Mouse (Mus musculus): ENCODE measurements at regions not wholly inside any gene's neighbourhood (a gene's known extent, or its start where the extent isn't known, plus 50 kb on each side); places are given as distances from the start of the nearest gene placed in this dataset.

GRCm38 (mm10) chr8:96174996-96175395 is 286.6 kb upstream of the Got2 start:
- H3K27me3 ChIP-seq (ENCODE audit: control insufficient read depth, insufficient read depth, low read length) = no peaks in the 10 kb centered on the region
- no peak for TF ChIP-seq POLR2A (IDR thresholded peaks at IDR 0.05; ENCODE audit: borderline replicate concordance, extremely low read depth, insufficient read depth, insufficient read length)
- ATAC-seq (ENCODE audit: low FRiP score, low read depth) = no peak

GRCm38 (mm10) chr8:96164933-96165332 is 276.6 kb upstream of the Got2 start:
- no peak for DNase-seq (ENCODE audit: low spot score)
- WGBS = 87% methylated on average over 8 of the region's 8 CpGs

More at GRCm38 (mm10) chr8:96174996-96175395, 286.6 kb upstream of the Got2 start:
- Histone ChIP-seq H3K4me2 (replicated peaks; ENCODE audit: low read depth, low read length, severe bottlenecking) (no peak overlapping the region), H3K9ac (ENCODE audit: low read depth, low read length, severe bottlenecking) (no peak overlapping the region), H3K4me3 (replicated peaks; ENCODE audit: low read length) (no peak overlapping the region), H3K4me1 (ENCODE audit: control insufficient read depth, insufficient read depth, low read length) (no peaks in the 10 kb centered on the region), H3K9me3 (ENCODE audit: control insufficient read depth, low read length) (peaks cover 5% of the 10 kb centered on the region; the same call in 1 of the 2 replicates), H3K36me3 (ENCODE audit: control insufficient read depth, insufficient read depth, low read length) (no peaks in the 10 kb centered on the region), H3K27ac (replicated peaks; ENCODE audit: low read depth, low read length) (no peak overlapping the region)
- WGBS = 72% methylated on average over 5 of the region's 5 CpGs
- no peak for DNase-seq (ENCODE audit: low spot score)

DNA sequence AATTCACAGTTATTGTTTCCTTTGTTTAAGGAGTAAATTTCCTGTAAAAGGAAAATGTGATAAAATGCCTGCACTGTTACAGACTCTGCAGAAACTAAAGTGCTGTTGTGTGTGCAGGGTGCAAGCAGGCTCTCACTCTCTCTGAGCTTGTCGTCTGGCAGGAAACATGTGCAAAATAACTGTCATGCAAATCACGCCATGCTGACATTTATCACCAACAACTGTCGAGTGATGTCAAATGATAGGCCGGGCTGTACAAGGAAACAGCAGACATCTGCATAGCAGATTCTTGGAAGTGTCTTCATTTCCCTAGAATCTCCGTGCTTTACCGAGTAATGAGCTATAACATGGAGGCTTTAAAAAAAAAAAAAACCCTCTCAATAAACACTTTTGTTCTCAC is 271.6 kb upstream of the Got2 start:
- Histone ChIP-seq H3K4me1 (ENCODE audit: control insufficient read depth, insufficient read depth, low read length) (no peaks in the 10 kb centered on the region), H3K9me3 (ENCODE audit: control insufficient read depth, low read length) (no peaks in the 10 kb centered on the region), H3K4me3 (replicated peaks; ENCODE audit: low read length) (no peak overlapping the region), H3K36me3 (ENCODE audit: control insufficient read depth, insufficient read depth, low read length) (no peaks in the 10 kb centered on the region), H3K9ac (ENCODE audit: low read depth, low read length, severe bottlenecking) (no peak overlapping the region), H3K4me2 (replicated peaks; ENCODE audit: low read depth, low read length, severe bottlenecking) (no peak overlapping the region), H3K27me3 (ENCODE audit: control insufficient read depth, insufficient read depth, low read length) (no peaks in the 10 kb centered on the region), H3K27ac (replicated peaks; ENCODE audit: low read depth, low read length) (no peak overlapping the region)
- no peak for ATAC-seq (ENCODE audit: low FRiP score, low read depth)
- 26% methylated on average over 6 of the region's 6 CpGs for WGBS
- DNase-seq (ENCODE audit: low spot score) = peak; percentile 51
- no peak for TF ChIP-seq POLR2A (IDR thresholded peaks at IDR 0.05; ENCODE audit: borderline replicate concordance, extremely low read depth, insufficient read depth, insufficient read length)

More at GRCm38 (mm10) chr8:96164933-96165332, 276.6 kb upstream of the Got2 start:
- Histone ChIP-seq H3K27ac (replicated peaks; ENCODE audit: low read depth, low read length) (no peak overlapping the region), H3K36me3 (ENCODE audit: control insufficient read depth, insufficient read depth, low read length) (no peaks in the 10 kb centered on the region), H3K4me3 (replicated peaks; ENCODE audit: low read length) (no peak overlapping the region), H3K4me1 (ENCODE audit: control insufficient read depth, insufficient read depth, low read length) (no peaks in the 10 kb centered on the region), H3K4me2 (replicated peaks; ENCODE audit: low read depth, low read length, severe bottlenecking) (no peak overlapping the region), H3K9me3 (ENCODE audit: control insufficient read depth, low read length) (no peaks in the 10 kb centered on the region), H3K9ac (ENCODE audit: low read depth, low read length, severe bottlenecking) (no peak overlapping the region), H3K27me3 (ENCODE audit: control insufficient read depth, insufficient read depth, low read length) (no peaks in the 10 kb centered on the region)
- no peak for TF ChIP-seq POLR2A (IDR thresholded peaks at IDR 0.05; ENCODE audit: borderline replicate concordance, extremely low read depth, insufficient read depth, insufficient read length)
- no peak for ATAC-seq (ENCODE audit: low FRiP score, low read depth)

- Histone ChIP-seq H3K4me1 (ENCODE audit: control insufficient read depth, insufficient read depth, low read length) (no peaks in the 10 kb centered on the region), H3K9me3 (ENCODE audit: control insufficient read depth, low read length) (no peaks in the 10 kb centered on the region), H3K4me3 (replicated peaks; ENCODE audit: low read length) (no peak overlapping the region), H3K27me3 (ENCODE audit: control insufficient read depth, insufficient read depth, low read length) (no peaks in the 10 kb centered on the region), H3K36me3 (ENCODE audit: control insufficient read depth, insufficient read depth, low read length) (no peaks in the 10 kb centered on the region), H3K9ac (ENCODE audit: low read depth, low read length, severe bottlenecking) (no peak overlapping the region), H3K4me2 (replicated peaks; ENCODE audit: low read depth, low read length, severe bottlenecking) (no peak overlapping the region), H3K27ac (replicated peaks; ENCODE audit: low read depth, low read length) (no peak overlapping the region)
- no peak for DNase-seq (ENCODE audit: low spot score)
- ATAC-seq (ENCODE audit: low FRiP score, low read depth) = no peak
- WGBS = 38% methylated on average over 12 of the region's 12 CpGs
- no peak for TF ChIP-seq POLR2A (IDR thresholded peaks at IDR 0.05; ENCODE audit: borderline replicate concordance, extremely low read depth, insufficient read depth, insufficient read length)
These were observed 264.3 kb upstream of the Got2 start for GRCm38 (mm10) chr8:96152496-96153250.

- H3K4me2 ChIP-seq (replicated peaks; ENCODE audit: low read depth, low read length, severe bottlenecking) = no peak overlapping the region
- no peaks in the 10 kb centered on the region for H3K36me3 ChIP-seq (ENCODE audit: control insufficient read depth, insufficient read depth, low read length)
- no peak for TF ChIP-seq POLR2A (IDR thresholded peaks at IDR 0.05; ENCODE audit: borderline replicate concordance, extremely low read depth, insufficient read depth, insufficient read length)
- no peaks in the 10 kb centered on the region for H3K9me3 ChIP-seq (ENCODE audit: control insufficient read depth, low read length)
- H3K27me3 ChIP-seq (ENCODE audit: control insufficient read depth, insufficient read depth, low read length) = no peaks in the 10 kb centered on the region
- DNase-seq (ENCODE audit: low spot score) (no peak), ATAC-seq (ENCODE audit: low FRiP score, low read depth) (no peak)
- no peaks in the 10 kb centered on the region for H3K4me1 ChIP-seq (ENCODE audit: control insufficient read depth, insufficient read depth, low read length)
- WGBS = 82% methylated on average over 10 of the region's 10 CpGs
- H3K4me3 ChIP-seq (replicated peaks; ENCODE audit: low read length) = no peak overlapping the region
- no peak overlapping the region for H3K27ac ChIP-seq (replicated peaks; ENCODE audit: low read depth, low read length)
- no peak overlapping the region for H3K9ac ChIP-seq (ENCODE audit: low read depth, low read length, severe bottlenecking)
These were observed 263.7 kb upstream of the Got2 start for GRCm38 (mm10) chr8:96152056-96152455.
